1 mouse cellular context compared by ENCODE assay signal in genomic region chr6:146544622-146545021, GRCm38 (mm10).
TF ChIP-seq lines count a peak whose summit lies in the region.

No protein-coding gene starts in this region.

TF ChIP-seq in CH12.LX, 34 proteins besides CTCF, POLR2A, EP300 and RAD21 (continued from another document):
- TF ChIP-seq TCF12 (IDR thresholded peaks at IDR 0.05; ENCODE audit: low read depth, low read length) (no peak), TBP (conservative IDR thresholded peaks at IDR 0.05; ENCODE audit: low read depth, low read length) (no peak), JUN (IDR thresholded peaks at IDR 0.05; ENCODE audit: insufficient read depth, low read depth, low read length) (no peak), ZNF384 (IDR thresholded peaks at IDR 0.05; ENCODE audit: low read depth, low read length) (no peak)
